Mouse (Mus musculus) lung, postnatal 14 days (tissue): ENCODE measurements at regions not wholly inside any gene's neighbourhood (a gene's known extent, or its start where the extent isn't known, plus 50 kb on each side); places are given as distances from the start of the nearest gene placed in this dataset.
"Not testable (repeated sequence)": the region's sequence is repeated elsewhere in the genome, so short reads cannot be mapped to it uniquely, and the experiment has no call there.

Source experiments
- DNase-seq: peaks from one replicate; pipeline ENCODE4 v3.0.0; 2021

- DNase-seq, result not testable (repeated sequence)
Observed at GRCm38 (mm10) chr11:40159161-40159560, 535.8 kb downstream of the Mat2b start.

- peak; percentile 12 for DNase-seq
Observed at GRCm38 (mm10) chr11:40149312-40149711, 545.7 kb downstream of the Mat2b start.

GRCm38 (mm10) chr11:40137803-40138202, 557.2 kb downstream of the Mat2b start:
- no peak for DNase-seq

GRCm38 (mm10) chr11:40102613-40103012, 592.4 kb downstream of the Mat2b start:
- no peak for DNase-seq

- DNase-seq, result no peak
Observed at GRCm38 (mm10) chr11:40074317-40074716, 620.7 kb downstream of the Mat2b start.

GRCm38 (mm10) chr11:40050503-40050902, 644.5 kb downstream of the Mat2b start:
- no peak for DNase-seq

GRCm38 (mm10) chr11:40027511-40027910, 667.5 kb downstream of the Mat2b start:
- DNase-seq, result no peak

GRCm38 (mm10) chr11:39999483-39999882, 695.5 kb downstream of the Mat2b start:
- no peak for DNase-seq

- DNase-seq, result no peak
Observed at GRCm38 (mm10) chr11:39998612-39999011, 696.4 kb downstream of the Mat2b start.

GRCm38 (mm10) chr11:39972585-39972984, 722.4 kb downstream of the Mat2b start:
- DNase-seq, result no peak

- no peak for DNase-seq
Observed at GRCm38 (mm10) chr11:39963705-39964104, 731.3 kb downstream of the Mat2b start.

- no peak for DNase-seq
Observed at GRCm38 (mm10) chr11:39954426-39954825, 740.6 kb downstream of the Mat2b start.

- DNase-seq, result no peak
Observed at GRCm38 (mm10) chr11:39944196-39944595, 750.8 kb downstream of the Mat2b start.

GRCm38 (mm10) chr11:39934216-39934615, 760.8 kb downstream of the Mat2b start:
- DNase-seq, result no peak

GRCm38 (mm10) chr11:39923977-39924527, 771.0 kb downstream of the Mat2b start:
- no peak for DNase-seq

GRCm38 (mm10) chr11:39917716-39918347, 777.2 kb downstream of the Mat2b start:
- no peak for DNase-seq

- no peak for DNase-seq
Observed at GRCm38 (mm10) chr11:39899644-39900225, 795.3 kb downstream of the Mat2b start.

- no peak for DNase-seq
Observed at GRCm38 (mm10) chr11:39883305-39883704, 811.7 kb downstream of the Mat2b start.

GRCm38 (mm10) chr11:39868451-39868979, 826.5 kb downstream of the Mat2b start:
- no peak for DNase-seq
